Mouse (Mus musculus) monocyte, adult 59 days (primary cell): ENCODE data around the gene Mief1. TPM values are rescaled to one million over a fixed set of nuclear protein-coding genes. Genes with fewer than 3 reads are reported as not detected.

ENCODE experiments used
- total RNA-seq, 2 experiments: library from RNA; stranded (reverse); gene quantifications; one replicate each; pipeline ENCODE4 v1.2.4; 2023

Mief1 gene
- total RNA-seq: 10 to 100 TPM; 35.5 to 40.5 TPM

GRCm38 (mm10) chr15:80233733-80234509 is at the start of gene Mief1:
Gene Mief1, plus strand, starts transcription at chr15:80234018.

DNA sequence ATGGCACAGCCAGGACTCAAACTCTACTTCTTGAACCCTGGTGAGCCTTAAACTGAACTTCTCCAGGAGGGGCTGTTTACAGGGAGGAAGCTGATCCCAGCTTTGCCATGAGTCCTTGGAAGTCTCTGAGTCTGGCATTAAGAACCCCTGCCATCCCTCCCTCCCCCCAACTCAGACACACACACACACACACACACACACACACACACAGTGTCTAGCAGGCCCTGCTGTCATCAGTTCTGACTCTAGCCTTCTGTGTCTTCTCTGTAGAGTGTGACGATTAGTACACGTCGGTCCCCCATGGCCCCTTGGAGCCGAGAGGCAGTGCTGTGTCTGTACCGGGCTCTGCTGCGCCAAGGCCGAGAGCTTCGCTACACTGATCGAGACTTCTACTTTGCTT is 1.7 kb downstream of the Mief1 start, which contains the start of gene AC140267.1:
TSS of gene AC140267.1 (plus strand) at position 301 of the 400 bp plus-strand sequence.

GRCm38 (mm10) chr15:80254847-80255645 is 21.2 kb downstream of the Mief1 start, which contains the start of gene Atf4:
Gene Atf4, plus strand, starts transcription at chr15:80255184.

DNA sequence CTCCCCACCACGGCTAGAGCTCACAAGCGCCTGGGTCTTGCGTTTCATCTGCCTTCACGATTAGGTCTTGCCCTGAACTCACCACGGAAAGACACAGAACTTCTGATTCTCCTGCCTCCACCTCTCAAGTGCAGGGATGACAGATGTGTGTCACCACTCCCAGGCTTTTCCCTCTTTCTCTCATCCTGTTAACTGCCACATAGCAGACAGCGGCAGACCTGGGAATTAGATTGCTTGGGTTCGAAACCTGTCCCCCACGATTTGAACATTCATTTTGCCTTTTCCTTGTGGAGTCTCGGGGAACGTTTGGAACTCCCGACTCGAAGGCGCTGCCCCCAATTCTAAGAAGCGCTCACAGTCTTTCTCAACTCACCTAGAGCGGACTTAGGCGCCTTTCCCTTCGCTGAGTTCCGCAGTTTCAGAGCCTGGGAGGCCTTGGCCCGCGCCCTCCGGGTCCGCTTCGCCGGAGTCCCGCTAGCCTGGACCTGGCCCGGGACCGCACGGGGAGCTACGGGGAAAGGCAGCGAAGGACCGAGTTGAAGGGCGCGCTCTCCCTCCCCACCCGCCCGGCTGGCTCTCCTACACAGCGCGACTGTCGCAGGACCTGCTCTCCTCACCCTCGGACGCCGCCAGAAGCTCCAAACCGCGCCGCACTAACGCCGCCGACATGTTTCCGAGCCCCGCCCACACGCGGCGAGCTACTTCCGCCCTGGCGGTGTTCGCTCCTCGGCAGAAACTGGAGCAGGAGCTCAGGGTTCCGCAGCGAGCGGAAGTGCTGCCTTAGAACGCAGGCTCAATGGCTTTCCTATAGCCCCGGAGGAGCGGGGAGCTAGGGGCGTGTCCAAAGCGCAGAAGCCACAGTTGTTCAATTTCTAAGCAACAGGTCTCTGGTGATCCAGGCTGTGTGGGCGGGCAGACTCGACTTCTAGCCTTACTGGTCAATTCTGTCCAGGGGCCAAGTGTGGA is 30.1 kb downstream of the Mief1 start, which contains the start of gene Rps19bp1:
TSS of gene Rps19bp1 (minus strand) at position 706 of the 966 bp plus-strand sequence.

GRCm38 (mm10) chr15:80286851-80287415 is 53.1 kb downstream of the Mief1 start, which contains the start of gene Cacna1i:
Gene Cacna1i, plus strand, starts transcription at chr15:80287238.

Other genes with a start within 250 kb of the Mief1 start
- 10 to 100 TPM; 55.6 to 68.4 TPM for gene Pdgfb, start 219.0 kb upstream of the Mief1 start, total RNA-seq
- gene Syngr1, start 142.7 kb upstream of the Mief1 start, total RNA-seq: not detected
- gene Rpl3, start 142.2 kb upstream of the Mief1 start, total RNA-seq: 100 to 1,000 TPM; 625 to 720 TPM
- gene Tab1, start 100.9 kb upstream of the Mief1 start, total RNA-seq: 10 to 100 TPM; 17.3 to 19.0 TPM
- under 1 TPM in 1 of 2 experiments, not detected in 1; 0.10 TPM for gene Mgat3, start 60.3 kb upstream of the Mief1 start, total RNA-seq
- gene AC140267.1, start 1.8 kb downstream of the Mief1 start, total RNA-seq: 10 to 100 TPM in 1 of 2 experiments, not detected in 1; 17.9 TPM
- gene Atf4, start 21.2 kb downstream of the Mief1 start, total RNA-seq: 100 to 1,000 TPM; 428 to 441 TPM
- 10 to 100 TPM; 17.5 to 20.5 TPM for gene Rps19bp1, start 30.3 kb downstream of the Mief1 start, total RNA-seq
- gene Cacna1i, start 53.2 kb downstream of the Mief1 start, total RNA-seq: under 1 TPM; 0.06 to 0.21 TPM